Mouse (Mus musculus) small intestine, adult 2 months (tissue): Measurements from ENCODE around the gene Fndc3b.

Experiments
- CTCF ChIP-seq: fragments of 200-500 bp; IDR thresholded peaks from 2 replicates; pipeline ENCODE4 v1.5.1; 2012; ENCODE audit warnings: low read depth, mild to moderate bottlenecking, control low read depth, inconsistent platforms, low read length, moderate library complexity, mixed read lengths; ENCODE audit not compliant: insufficient replicate concordance, insufficient read length; ENCODE audit errors: extremely low read depth
- POLR2A ChIP-seq: fragments of 200-500 bp; IDR thresholded peaks from 2 replicates; pipeline ENCODE4 v1.6.1; 2012; ENCODE audit warnings: low read depth, mild to moderate bottlenecking, control low read depth, inconsistent platforms, low read length, moderate library complexity

DNA sequence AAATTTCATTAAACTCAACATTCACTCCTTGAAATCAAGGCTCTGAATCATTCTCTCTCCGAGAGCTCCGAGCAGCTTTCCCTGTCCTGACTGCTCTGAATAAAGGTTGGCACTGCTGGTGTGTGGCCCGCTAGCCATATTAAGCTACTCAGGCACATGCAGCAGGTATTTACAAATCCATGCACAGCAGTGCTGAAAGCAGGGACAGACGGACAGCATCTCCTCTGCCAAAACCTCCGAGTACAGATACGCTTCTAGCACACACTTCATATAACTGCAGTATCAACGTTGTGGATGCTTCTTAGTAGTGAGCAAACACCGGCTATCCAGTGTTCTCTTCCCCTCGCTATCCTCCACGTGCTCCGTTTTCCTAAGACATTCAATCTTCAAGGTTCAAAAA lies 167.0 kb downstream of the Fndc3b start:
- TF ChIP-seq CTCF (no peak), POLR2A (no peak)
